Mouse (Mus musculus) forebrain, postnatal 0 days (tissue): ENCODE results near the gene Kcnj4. TPM values are rescaled to one million over a fixed set of nuclear protein-coding genes. Genes with fewer than 3 reads are reported as not detected.

Source experiments
- ATAC-seq: fragments of 200-750 bp; cut with Nextera tagmentation; 2 replicates; pipeline ENCODE4 v1.8.0; 2017; ENCODE audit warnings: mild to moderate bottlenecking, moderate library complexity
- DNase-seq: peaks from one replicate; pipeline ENCODE4 v3.0.0-alpha.2; 2015
- H3K27ac ChIP-seq: fragments of 300-500 bp; sonication (generic); 2 replicates; pipeline ENCODE4 v1.5.1; 2014; ENCODE audit warnings: low read depth, mild to moderate bottlenecking, antibody characterized with exemption, low read length, moderate library complexity, mixed read lengths
- H3K27me3 ChIP-seq: fragments of 300-500 bp; sonication (generic); 2 replicates; pipeline ENCODE4 v1.6.1; 2014; ENCODE audit warnings: mild to moderate bottlenecking, low read length, mixed read lengths; ENCODE audit not compliant: insufficient read depth
- H3K36me3 ChIP-seq: fragments of 300-500 bp; sonication (generic); 2 replicates; pipeline ENCODE4 v1.6.1; 2014; ENCODE audit warnings: mild to moderate bottlenecking, moderate library complexity; ENCODE audit not compliant: insufficient read depth
- H3K4me1 ChIP-seq: fragments of 300-500 bp; sonication (generic); 2 replicates; pipeline ENCODE4 v1.6.1; 2014; ENCODE audit warnings: antibody characterized with exemption; ENCODE audit not compliant: insufficient read depth
- H3K4me2 ChIP-seq: fragments of 300-500 bp; sonication (generic); 2 replicates; pipeline ENCODE4 v1.6.1; 2014; ENCODE audit warnings: low read depth, mild to moderate bottlenecking, moderate library complexity
- H3K4me3 ChIP-seq: fragments of 300-500 bp; sonication (generic); 2 replicates; pipeline ENCODE4 v1.5.1; 2014; ENCODE audit warnings: low read depth, low read length, mixed read lengths
- H3K9ac ChIP-seq: fragments of 300-500 bp; sonication (generic); 2 replicates; pipeline ENCODE4 v1.6.1; 2014; ENCODE audit warnings: mild to moderate bottlenecking
- H3K9me3 ChIP-seq: fragments of 300-500 bp; sonication (generic); 2 replicates; pipeline ENCODE4 v1.6.1; 2016; ENCODE audit warnings: low read length
- CTCF ChIP-seq: sonication (generic); IDR thresholded peaks from 2 replicates; pipeline ENCODE4 v1.5.1; 2016; ENCODE audit warnings: antibody characterized with exemption, control low read depth, low read depth
- WGBS: fragments of 180-500 bp; shearing (Covaris S2); extraction: QIAGEN DNeasy Blood & Tissue Kit; methylation state at CpG from one replicate; pipeline ENCODE4 v1.1.7; 2014; 5-methylcytosine and 5-hydroxymethylcytosine counted together
- polyA plus RNA-seq: library from polyadenylated mRNA; unstranded; fragments of >200 nt; fragmentation: Nextera tagmentation; extraction: Ambion mirVana; gene quantifications from 2 replicates; pipeline ENCODE4 v1.2.1, GENCODE M21; 2015
- total RNA-seq: library from RNA; depleted of rRNA; stranded (reverse); fragments of >200 nt; gene quantifications from 2 replicates; pipeline ENCODE4 v1.2.3, GENCODE M21; 2014

Gene Kcnj4
- total and polyA plus RNA-seq, 2 experiments from 2014 or later: 0.99 to 17.3 TPM

DNA sequence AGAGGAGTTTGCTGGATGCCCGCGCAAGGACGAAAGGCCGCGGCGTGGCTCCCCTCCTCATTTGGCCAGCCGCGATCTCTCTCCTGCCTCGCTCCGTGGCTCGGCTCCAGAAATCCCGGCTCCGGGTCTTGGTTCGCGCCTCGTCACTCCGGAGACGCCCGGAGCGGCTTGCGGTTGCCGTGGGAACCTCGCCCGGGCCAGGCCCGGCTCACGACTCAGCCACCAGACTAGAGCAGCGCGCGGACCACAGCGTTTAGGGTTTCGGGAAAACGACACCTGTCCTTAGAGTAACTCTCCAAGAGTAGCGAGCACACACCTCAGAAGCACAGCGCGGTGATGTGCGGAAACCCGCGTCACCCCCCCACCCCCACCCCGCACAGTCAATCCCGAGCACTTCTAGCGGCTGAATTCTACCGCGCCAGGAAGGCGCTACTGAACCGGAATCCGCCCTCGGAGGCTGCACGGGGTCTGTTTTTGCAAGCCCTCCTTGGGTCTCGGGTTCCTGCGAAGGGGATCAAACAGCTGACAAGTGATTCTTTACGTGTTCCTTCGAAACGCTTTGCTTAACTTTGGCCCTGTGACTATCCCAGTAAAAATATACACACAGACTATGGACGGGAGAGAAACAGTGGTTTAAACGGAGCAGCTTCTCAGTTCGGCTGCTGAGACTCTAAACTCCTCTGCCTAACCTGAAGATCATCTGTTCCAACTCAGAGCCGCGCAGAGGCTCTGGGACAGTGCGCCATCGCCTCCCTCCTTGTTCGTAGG lies 6.7 kb upstream of the Kcnj4 start:
- DNase-seq: peak; percentile 93
- peak overlapping the region; percentile 43 for H3K4me3 ChIP-seq
- peaks cover 48% of the 10 kb centered on the region for H3K27me3 ChIP-seq
- H3K9ac ChIP-seq: peak overlapping the region; percentile 39; the same call in 1 of the 2 replicates
- H3K4me2 ChIP-seq: peak overlapping the region; percentile 67
- TF ChIP-seq CTCF: no peak; the same call in 1 of the 2 replicates
- H3K27ac ChIP-seq: no peak overlapping the region
- no peaks in the 10 kb centered on the region for H3K36me3 ChIP-seq
- peak; percentile 93 for ATAC-seq
- peaks cover 25% of the 10 kb centered on the region for H3K4me1 ChIP-seq
- 3% methylated on average over 61 of the region's 61 CpGs for WGBS
- no peaks in the 10 kb centered on the region for H3K9me3 ChIP-seq

DNA sequence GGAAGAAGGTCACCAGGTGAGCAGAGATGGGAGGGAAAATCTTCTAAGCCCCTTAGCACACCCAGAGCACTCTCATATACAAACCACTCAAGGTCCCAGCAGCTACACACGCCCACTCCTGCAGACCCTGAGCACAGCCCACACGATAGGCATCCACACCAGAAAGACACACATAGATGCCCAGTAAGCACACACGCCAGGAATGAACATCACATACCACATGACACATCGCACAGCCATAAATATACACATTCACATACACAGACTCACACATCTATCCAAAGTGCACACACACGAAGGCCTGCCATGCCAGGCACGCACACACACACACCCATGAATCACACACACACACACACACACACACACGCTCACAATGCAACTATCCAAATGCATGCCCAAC lies 5.4 kb upstream of the Kcnj4 start:
- Histone ChIP-seq H3K27ac (no peak overlapping the region), H3K4me2 (0 out of 2 replicates have a peak overlapping the region, but pooled peaks have one; percentile 67), H3K9me3 (no peaks in the 10 kb centered on the region), H3K4me3 (no peak overlapping the region), H3K27me3 (peaks cover 48% of the 10 kb centered on the region), H3K9ac (no peak overlapping the region), H3K4me1 (peaks cover 28% of the 10 kb centered on the region), H3K36me3 (no peaks in the 10 kb centered on the region)
- 70% methylated on average over 7 of the region's 7 CpGs for WGBS
- ATAC-seq (no peak), DNase-seq (no peak)
- TF ChIP-seq CTCF: no peak

DNA sequence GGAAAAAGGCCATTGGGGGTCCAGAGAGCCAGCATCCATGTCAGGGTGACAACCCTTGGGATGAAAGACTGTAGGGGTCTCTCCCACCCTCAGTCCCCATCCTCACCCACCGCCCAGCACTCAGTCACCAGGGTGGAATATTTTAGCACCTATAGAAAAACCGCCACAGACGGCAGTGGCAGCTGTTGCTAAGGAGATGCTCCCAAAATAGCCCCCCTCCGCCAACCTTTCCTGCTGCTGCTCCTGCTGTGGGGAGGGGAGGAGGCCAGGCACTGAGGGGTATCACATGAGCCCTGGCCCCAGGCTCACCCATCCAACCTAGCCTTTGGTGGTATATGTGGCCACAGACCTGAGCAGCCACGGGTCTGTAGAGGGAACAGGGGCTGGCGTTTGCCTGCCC lies 5.0 kb upstream of the Kcnj4 start:
- Histone ChIP-seq H3K36me3 (no peaks in the 10 kb centered on the region), H3K27ac (no peak overlapping the region), H3K27me3 (peaks cover 47% of the 10 kb centered on the region), H3K4me1 (peaks cover 28% of the 10 kb centered on the region), H3K9ac (no peak overlapping the region), H3K4me2 (no peak overlapping the region), H3K4me3 (no peak overlapping the region), H3K9me3 (no peaks in the 10 kb centered on the region)
- ATAC-seq: no peak
- DNase-seq: no peak
- WGBS: 29% methylated on average over 6 of the region's 6 CpGs
- no peak for TF ChIP-seq CTCF

DNA sequence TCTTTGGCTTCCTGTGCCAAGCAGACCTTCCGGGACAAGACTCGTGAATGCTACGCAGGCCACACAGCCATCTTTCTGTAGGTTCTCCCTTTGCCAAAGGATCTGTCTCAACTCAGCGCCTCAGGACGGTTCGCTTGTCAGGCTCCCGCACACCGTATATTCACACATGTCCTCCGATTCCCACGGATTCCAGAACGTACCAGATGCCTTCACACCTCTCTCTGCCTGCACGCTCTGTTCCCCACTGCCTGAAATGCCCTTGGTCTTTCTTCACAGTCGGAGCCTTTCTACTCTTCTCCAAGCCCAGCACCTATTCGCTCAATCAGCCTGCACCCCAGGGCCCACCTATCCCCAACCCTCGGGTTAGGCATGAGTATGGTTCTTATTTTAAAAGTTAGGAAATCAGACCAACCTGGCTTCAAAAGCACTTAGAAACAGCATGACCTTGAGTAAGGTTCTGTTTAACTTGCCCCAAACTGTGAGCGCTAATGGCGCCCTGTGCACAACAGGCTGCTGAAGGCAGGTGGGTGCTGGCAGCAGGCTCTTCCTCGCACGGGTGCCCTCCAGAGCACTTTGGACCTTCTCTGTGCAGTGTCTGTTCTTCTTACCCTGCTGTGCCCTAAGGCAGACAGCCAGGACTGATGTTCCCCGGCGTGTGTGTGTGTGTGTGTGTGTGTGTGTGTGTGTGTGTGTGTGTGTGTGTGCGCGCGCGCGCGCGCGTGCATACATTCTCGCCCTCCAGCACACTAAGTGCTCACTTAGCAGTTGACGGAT lies 2.2 kb upstream of the Kcnj4 start:
- peaks cover 29% of the 10 kb centered on the region for H3K4me1 ChIP-seq
- WGBS: 48% methylated on average over 31 of the region's 31 CpGs
- H3K36me3 ChIP-seq: no peaks in the 10 kb centered on the region
- DNase-seq (no peak), ATAC-seq (no peak)
- TF ChIP-seq CTCF: no peak
- no peak overlapping the region for H3K9ac ChIP-seq
- H3K27ac ChIP-seq: no peak overlapping the region
- no peak overlapping the region for H3K4me3 ChIP-seq
- H3K27me3 ChIP-seq: peaks cover 23% of the 10 kb centered on the region
- no peak overlapping the region for H3K4me2 ChIP-seq
- H3K9me3 ChIP-seq: no peaks in the 10 kb centered on the region

DNA sequence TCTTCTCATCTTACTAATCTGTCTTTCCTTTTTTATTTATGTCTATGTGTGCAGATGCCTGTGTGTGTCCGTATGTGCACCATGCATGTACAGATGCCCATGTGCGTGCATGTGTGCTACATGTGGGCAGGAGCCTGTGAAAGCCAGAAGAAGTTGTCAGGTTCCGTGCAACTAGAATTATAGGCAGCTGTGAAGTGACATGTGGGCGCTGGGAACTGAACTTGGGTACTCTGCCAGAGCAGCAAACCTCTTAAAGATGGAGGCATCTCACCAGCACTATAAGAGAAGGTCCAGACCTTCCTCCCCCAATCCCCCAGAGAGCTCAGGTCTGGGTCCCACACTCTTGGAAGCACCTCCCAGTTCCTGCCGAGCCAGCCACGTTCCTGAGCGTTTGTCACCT lies 1.4 kb upstream of the Kcnj4 start:
- ATAC-seq: no peak
- WGBS: 34% methylated on average over 7 of the region's 7 CpGs
- no peak overlapping the region for H3K27ac ChIP-seq

DNA sequence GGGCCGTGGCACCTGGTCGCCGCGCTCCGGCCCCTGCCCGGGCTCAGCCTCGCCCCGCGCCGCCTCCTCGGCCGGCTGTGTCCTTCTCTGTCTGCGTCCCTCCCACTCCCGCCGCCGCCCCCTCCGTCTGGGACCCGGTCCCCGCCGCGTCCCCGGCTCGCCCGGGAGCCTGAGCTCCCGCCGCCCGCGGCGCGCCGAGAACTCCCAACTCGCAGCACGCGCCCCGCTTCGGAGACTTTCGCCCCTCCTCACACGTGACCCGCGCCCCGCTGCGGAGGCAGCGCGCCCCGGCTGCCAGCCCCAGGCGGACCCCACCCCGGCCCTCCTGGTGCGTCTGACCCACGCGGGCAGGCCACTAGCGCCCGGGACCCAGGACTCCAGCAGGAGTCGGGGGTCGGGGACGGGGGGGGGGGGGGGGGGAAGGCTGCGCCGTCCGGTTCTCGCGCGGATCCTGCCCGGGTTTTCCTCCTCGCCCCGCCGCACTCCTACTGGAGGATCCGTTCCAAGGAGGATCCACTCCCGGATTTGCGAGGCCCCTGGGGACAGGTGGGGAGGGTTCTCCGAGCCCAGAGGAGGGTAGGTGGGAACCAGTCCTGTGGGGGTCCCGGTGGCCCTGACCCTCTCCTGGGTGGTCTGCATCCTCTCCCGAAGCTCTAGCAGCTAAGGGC lies 709 bp upstream of the Kcnj4 start:
- no peaks in the 10 kb centered on the region for H3K9me3 ChIP-seq
- TF ChIP-seq CTCF: no peak
- H3K27me3 ChIP-seq: peaks cover 15% of the 10 kb centered on the region
- peak overlapping the region; percentile 99 for H3K4me2 ChIP-seq
- peaks cover 17% of the 10 kb centered on the region; the same call in 1 of the 2 replicates for H3K4me1 ChIP-seq
- peak overlapping the region; percentile 56 for H3K4me3 ChIP-seq
- no peak overlapping the region for H3K27ac ChIP-seq
- ATAC-seq (peak; percentile 42; the same call in 1 of the 2 replicates), DNase-seq (peak; percentile 80)
- no peaks in the 10 kb centered on the region for H3K36me3 ChIP-seq
- WGBS: 0% methylated on average over 39 of the region's 71 CpGs
- peak overlapping the region; percentile 49 for H3K9ac ChIP-seq

More for the DNA sequence above, 1.4 kb upstream of the Kcnj4 start:
- H3K9me3 ChIP-seq: no peaks in the 10 kb centered on the region
- H3K9ac ChIP-seq: 0 out of 2 replicates have a peak overlapping the region, but pooled peaks have one; percentile 49
- H3K4me3 ChIP-seq: no peak overlapping the region; the same call in 1 of the 2 replicates
- no peak for DNase-seq
- H3K4me2 ChIP-seq: peak overlapping the region; percentile 99; the same call in 1 of the 2 replicates
- H3K4me1 ChIP-seq: peaks cover 24% of the 10 kb centered on the region
- peaks cover 19% of the 10 kb centered on the region for H3K27me3 ChIP-seq
- no peak for TF ChIP-seq CTCF
- no peaks in the 10 kb centered on the region for H3K36me3 ChIP-seq
